Mouse (Mus musculus): ENCODE results near the gene Bcl2l1. TPM values are rescaled to one million over a fixed set of nuclear protein-coding genes. Genes with fewer than 3 reads are reported as not detected.

Gene Bcl2l1
- total RNA-seq, 2 experiments from 2014 or later, result 3.7 to 6.7 TPM

DNA sequence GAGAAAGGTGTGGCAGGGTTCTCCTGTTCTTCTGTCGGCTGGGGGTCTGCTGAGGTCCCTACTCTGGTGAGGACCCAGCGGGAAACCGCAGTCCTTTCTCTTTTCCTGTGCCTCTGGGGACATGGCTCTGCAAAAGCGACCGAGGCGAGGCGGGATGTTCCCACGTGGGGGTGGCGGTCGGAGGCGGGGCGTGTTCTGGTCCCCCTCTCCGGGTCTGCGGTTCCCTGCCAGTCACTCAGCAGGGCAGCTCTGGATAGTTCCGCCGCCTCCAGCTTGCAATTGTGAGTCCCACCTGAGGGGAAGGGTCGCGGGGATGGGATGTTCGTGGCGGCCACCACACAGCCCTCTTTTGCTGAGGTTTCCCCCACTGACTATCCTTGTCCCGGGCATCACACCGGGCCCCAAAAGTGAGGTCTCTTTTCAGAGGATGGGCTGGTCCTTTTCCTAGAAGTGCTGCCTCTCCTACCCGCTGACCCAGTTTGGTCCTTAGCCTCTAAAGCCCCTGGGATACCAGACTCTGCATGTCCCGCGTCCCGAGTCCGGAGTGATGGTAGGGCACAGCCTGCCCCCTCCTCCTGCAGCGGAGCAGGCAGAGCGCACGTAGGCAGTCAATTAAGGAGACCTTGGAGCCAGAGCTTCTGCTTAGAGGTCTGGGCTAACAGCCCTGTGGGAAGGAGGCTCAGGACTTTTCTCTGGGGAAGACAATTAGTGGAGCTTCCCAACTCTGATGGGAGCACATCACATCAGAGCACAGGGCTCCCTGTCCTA, 77.4 kb downstream of the Bcl2l1 start, which contains the start of gene Cox4i2:
Gene Cox4i2 (plus strand): TSS at position 230 of the 768 bp plus-strand sequence.
- ATAC-seq (replicated peaks; ENCODE audit: low FRiP score, low TSS enrichment, poor library complexity, severe bottlenecking), result 0 out of 2 replicates have a peak, but pooled peaks have one; percentile 2

- peak; percentile 60 for ATAC-seq (replicated peaks; ENCODE audit: low FRiP score, low TSS enrichment, poor library complexity, severe bottlenecking)
These were observed 89.1 kb downstream of the Bcl2l1 start for GRCm38 (mm10) chr2:152742435-152742834.

DNA sequence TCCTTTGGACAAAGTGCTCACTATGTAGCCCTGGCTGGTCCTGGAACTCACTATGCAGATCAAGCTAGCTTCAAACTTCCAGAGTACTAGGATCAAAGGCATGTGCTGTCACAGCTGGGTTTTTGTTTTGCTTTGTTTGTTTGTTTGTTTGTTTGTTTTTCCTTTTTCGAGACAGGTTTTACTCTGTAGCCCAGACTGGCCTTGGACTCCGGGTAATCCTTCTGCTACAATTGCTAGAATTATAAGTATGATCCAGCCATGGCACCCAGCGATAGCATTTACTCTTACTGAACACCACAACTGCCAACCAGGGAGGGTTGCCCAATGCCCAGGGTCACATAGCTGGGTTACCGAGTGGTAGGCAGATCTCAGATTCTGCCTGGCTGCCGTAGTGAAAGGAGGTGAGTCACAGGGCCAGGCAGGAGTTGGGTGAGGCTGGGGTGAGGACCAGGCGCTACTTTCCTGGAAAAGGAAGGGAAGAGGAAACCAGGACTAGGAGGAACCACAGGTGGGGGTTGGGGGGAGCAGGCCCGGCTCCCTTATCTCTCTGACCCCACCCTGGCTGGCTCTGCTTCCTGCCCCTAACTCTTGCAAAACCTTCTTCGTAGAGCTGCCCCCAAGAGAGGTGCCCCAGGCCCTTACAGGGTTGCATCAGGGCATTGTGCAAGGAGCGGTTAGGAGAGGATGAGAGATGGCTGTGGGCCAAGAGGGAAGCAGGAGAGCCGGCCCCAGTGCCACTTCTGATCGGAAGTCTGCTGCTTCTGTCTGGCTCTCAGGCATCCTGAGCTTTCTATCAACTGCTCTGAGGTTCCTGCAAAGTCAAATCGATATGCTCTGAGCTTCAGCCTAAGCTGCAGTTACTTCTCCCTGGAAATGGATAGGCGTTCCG, 90.1 kb downstream of the Bcl2l1 start:
- peak; percentile 36 for ATAC-seq (replicated peaks; ENCODE audit: low FRiP score, low TSS enrichment, poor library complexity, severe bottlenecking)

- no peak for ATAC-seq (replicated peaks; ENCODE audit: low FRiP score, low TSS enrichment, poor library complexity, severe bottlenecking)
These were observed 91.0 kb downstream of the Bcl2l1 start for GRCm38 (mm10) chr2:152740490-152740889.

DNA sequence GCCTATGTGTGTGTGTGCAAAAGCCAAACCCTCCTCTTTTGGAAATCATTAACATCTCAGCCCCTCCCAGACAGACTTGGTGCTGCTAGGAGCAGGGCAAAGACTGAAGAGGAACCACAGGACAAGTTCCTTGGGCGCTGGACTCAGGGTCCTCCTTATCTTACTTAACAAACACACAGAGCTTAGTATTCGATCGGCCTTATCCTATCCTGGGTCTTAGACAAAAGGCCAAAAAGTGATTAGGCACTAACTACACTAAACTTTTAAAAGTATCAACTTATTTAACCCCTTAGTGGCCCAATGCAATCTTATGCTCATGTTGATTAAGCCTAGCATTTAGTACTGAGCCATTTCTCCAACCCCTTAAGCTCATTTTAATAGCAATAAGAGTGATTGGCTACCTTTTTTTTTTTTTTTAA, 91.7 kb downstream of the Bcl2l1 start:
- ATAC-seq (replicated peaks; ENCODE audit: low FRiP score, low TSS enrichment, poor library complexity, severe bottlenecking), result peak; percentile 49

GRCm38 (mm10) chr2:152739031-152739841, 92.3 kb downstream of the Bcl2l1 start:
- peak; percentile 38; the same call in 1 of the 2 replicates for ATAC-seq (replicated peaks; ENCODE audit: low FRiP score, low TSS enrichment, poor library complexity, severe bottlenecking)

- ATAC-seq (replicated peaks; ENCODE audit: low FRiP score, low TSS enrichment, poor library complexity, severe bottlenecking), result no peak
These were observed 93.2 kb downstream of the Bcl2l1 start for GRCm38 (mm10) chr2:152738341-152738740.

- ATAC-seq (replicated peaks; ENCODE audit: low FRiP score, low TSS enrichment, poor library complexity, severe bottlenecking), result no peak
These were observed 94.0 kb downstream of the Bcl2l1 start for GRCm38 (mm10) chr2:152737306-152738221.

DNA sequence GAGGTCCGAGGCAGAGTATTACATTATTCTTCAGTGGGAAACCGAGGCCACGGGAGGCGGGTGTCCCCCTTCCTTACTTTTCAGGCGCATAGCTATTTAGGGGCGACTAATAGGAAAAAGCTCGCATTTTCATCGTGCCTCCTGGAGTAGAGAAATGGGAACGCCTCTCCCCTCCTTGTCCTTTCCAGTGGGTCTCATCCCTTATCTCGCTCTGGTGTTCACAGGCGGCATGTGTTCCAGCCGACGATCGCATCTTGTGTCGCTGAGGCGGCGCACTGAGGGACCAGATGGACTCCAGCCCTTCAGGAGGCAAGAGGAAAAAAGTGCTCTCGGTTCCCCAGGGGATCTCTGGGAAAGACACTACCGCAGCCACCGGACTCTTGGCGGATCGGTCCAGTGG, 94.8 kb downstream of the Bcl2l1 start:
- no peak for ATAC-seq (replicated peaks; ENCODE audit: low FRiP score, low TSS enrichment, poor library complexity, severe bottlenecking)

DNA sequence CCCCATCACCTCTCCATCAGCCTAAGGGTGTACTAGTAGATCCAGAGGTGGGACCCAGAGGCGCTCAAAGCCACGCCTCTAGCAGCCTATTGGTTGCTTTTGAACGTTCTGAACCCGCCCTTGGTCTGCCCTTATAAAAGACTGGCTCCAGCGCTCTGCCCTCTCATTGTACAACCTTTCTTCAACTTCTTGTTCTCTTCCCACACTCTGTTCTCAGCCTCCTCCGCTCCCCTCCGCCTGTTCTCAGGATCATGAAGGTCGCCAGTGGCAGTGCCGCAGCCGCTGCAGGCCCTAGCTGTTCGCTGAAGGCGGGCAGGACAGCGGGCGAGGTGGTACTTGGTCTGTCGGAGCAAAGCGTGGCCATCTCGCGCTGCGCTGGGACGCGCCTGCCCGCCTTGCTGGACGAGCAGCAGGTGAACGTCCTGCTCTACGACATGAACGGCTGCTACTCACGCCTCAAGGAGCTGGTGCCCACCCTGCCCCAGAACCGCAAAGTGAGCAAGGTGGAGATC, 95.4 kb downstream of the Bcl2l1 start, which contains the start of gene Id1:
Gene Id1 (plus strand): TSS at position 162 of the 512 bp plus-strand sequence.
- ATAC-seq (replicated peaks; ENCODE audit: low FRiP score, low TSS enrichment, poor library complexity, severe bottlenecking), result peak; percentile 72

DNA sequence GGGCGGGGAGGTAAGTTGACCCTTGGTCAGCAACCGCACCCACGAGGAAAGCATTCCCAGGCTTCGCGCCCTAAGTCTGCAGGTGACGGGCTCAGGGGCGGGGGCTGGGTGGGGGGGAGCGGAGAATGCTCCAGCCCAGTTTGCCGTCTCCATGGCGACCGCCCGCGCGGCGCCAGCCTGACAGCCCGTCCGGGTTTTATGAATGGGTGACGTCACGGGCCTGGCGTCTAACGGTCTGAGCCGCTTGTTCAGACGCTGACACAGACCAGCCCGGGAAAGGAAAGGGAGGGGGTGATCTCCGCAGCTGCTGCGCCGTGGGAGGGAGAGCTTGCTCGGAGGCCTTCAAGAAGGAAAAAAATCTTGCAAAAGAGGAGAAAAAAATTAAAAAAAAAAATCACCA, 96.5 kb downstream of the Bcl2l1 start:
- no peak for ATAC-seq (replicated peaks; ENCODE audit: low FRiP score, low TSS enrichment, poor library complexity, severe bottlenecking)

GRCm38 (mm10) chr2:152734501-152734900, 97.0 kb downstream of the Bcl2l1 start:
- no peak for ATAC-seq (replicated peaks; ENCODE audit: low FRiP score, low TSS enrichment, poor library complexity, severe bottlenecking)

- no peak for ATAC-seq (replicated peaks; ENCODE audit: low FRiP score, low TSS enrichment, poor library complexity, severe bottlenecking)
These were observed 98.3 kb downstream of the Bcl2l1 start for GRCm38 (mm10) chr2:152733201-152733600.

Other genes starting within 250 kb of the Bcl2l1 start
- not detected in 2 replicates for gene Defb45, start 232.3 kb downstream of the Bcl2l1 start, total RNA-seq (2014; fragmentation: Nextera tagmentation)
- not detected in 2 replicates for gene Defb45, start 232.3 kb downstream of the Bcl2l1 start, total RNA-seq (2017)
- gene Defb36, start 227.4 kb downstream of the Bcl2l1 start, total RNA-seq (2014; fragmentation: Nextera tagmentation), result not detected in 2 replicates
- not detected in 2 replicates for gene Defb36, start 227.4 kb downstream of the Bcl2l1 start, total RNA-seq (2017)
- not detected in 2 replicates for gene Defb25, start 208.7 kb downstream of the Bcl2l1 start, total RNA-seq (2014; fragmentation: Nextera tagmentation)
- not detected in 2 replicates for gene Defb25, start 208.7 kb downstream of the Bcl2l1 start, total RNA-seq (2017)
- gene Rem1, start 204.8 kb downstream of the Bcl2l1 start, total RNA-seq (2014; fragmentation: Nextera tagmentation), result 4.9 TPM in 1 of 2 replicates, not detected in the other
- gene Rem1, start 204.8 kb downstream of the Bcl2l1 start, total RNA-seq (2017), result not detected in 2 replicates
- 66.9 and 68.1 TPM in 2 replicates for gene H13, start 162.3 kb downstream of the Bcl2l1 start, total RNA-seq (2014; fragmentation: Nextera tagmentation)
- 56.1 and 69.1 TPM in 2 replicates for gene H13, start 162.3 kb downstream of the Bcl2l1 start, total RNA-seq (2017)
- 12.5 and 20.3 TPM in 2 replicates for gene Mcts2, start 144.7 kb downstream of the Bcl2l1 start, total RNA-seq (2014; fragmentation: Nextera tagmentation)
- 5.8 and 6.2 TPM in 2 replicates for gene Mcts2, start 144.7 kb downstream of the Bcl2l1 start, total RNA-seq (2017)
- not detected in 2 replicates for gene Id1, start 95.5 kb downstream of the Bcl2l1 start, total RNA-seq (2014; fragmentation: Nextera tagmentation)
- not detected in 2 replicates for gene Id1, start 95.5 kb downstream of the Bcl2l1 start, total RNA-seq (2017)
- not detected in 2 replicates for gene Cox4i2, start 77.6 kb downstream of the Bcl2l1 start, total RNA-seq (2014; fragmentation: Nextera tagmentation)
- not detected in 2 replicates for gene Cox4i2, start 77.6 kb downstream of the Bcl2l1 start, total RNA-seq (2017)
- gene Tpx2, start 16.2 kb upstream of the Bcl2l1 start, total RNA-seq (2014; fragmentation: Nextera tagmentation), result 51.9 and 52.3 TPM in 2 replicates
- gene Tpx2, start 16.2 kb upstream of the Bcl2l1 start, total RNA-seq (2017), result 79.0 and 103 TPM in 2 replicates
- not detected in 2 replicates for gene Mylk2, start 79.6 kb upstream of the Bcl2l1 start, total RNA-seq (2014; fragmentation: Nextera tagmentation)
- not detected in 2 replicates for gene Mylk2, start 79.6 kb upstream of the Bcl2l1 start, total RNA-seq (2017)
- not detected in 2 replicates for gene Foxs1, start 101.5 kb upstream of the Bcl2l1 start, total RNA-seq (2014; fragmentation: Nextera tagmentation)
- not detected in 2 replicates for gene Foxs1, start 101.5 kb upstream of the Bcl2l1 start, total RNA-seq (2017)
- not detected in 2 replicates for gene Dusp15, start 120.0 kb upstream of the Bcl2l1 start, total RNA-seq (2014; fragmentation: Nextera tagmentation)
- gene Dusp15, start 120.0 kb upstream of the Bcl2l1 start, total RNA-seq (2017), result not detected in 2 replicates
- not detected in 2 replicates for gene Ttll9, start 130.8 kb upstream of the Bcl2l1 start, total RNA-seq (2014; fragmentation: Nextera tagmentation)
- not detected in 2 replicates for gene Ttll9, start 130.8 kb upstream of the Bcl2l1 start, total RNA-seq (2017)
- gene Pdrg1, start 183.7 kb upstream of the Bcl2l1 start, total RNA-seq (2014; fragmentation: Nextera tagmentation), result 56.7 and 75.9 TPM in 2 replicates
- 218 and 242 TPM in 2 replicates for gene Pdrg1, start 183.7 kb upstream of the Bcl2l1 start, total RNA-seq (2017)
- gene Xkr7, start 200.1 kb upstream of the Bcl2l1 start, total RNA-seq (2014; fragmentation: Nextera tagmentation), result not detected in 2 replicates
- not detected in 2 replicates for gene Xkr7, start 200.1 kb upstream of the Bcl2l1 start, total RNA-seq (2017)
- not detected in 2 replicates for gene Ccm2l, start 234.2 kb upstream of the Bcl2l1 start, total RNA-seq (2014; fragmentation: Nextera tagmentation)
- gene Ccm2l, start 234.2 kb upstream of the Bcl2l1 start, total RNA-seq (2017), result not detected in 2 replicates

Measured in megakaryocyte-erythroid progenitor cell, adult 5-6 weeks (primary cell).